Mouse (Mus musculus) urinary bladder, postnatal 14 days (tissue): ENCODE data around the gene Mapk10.
A peak's percentile ranks its signal among the peaks of the same experiment; 100 is the strongest.

Experiments used
- DNase-seq: peaks from one replicate; pipeline ENCODE4 v3.0.0; 2021; ENCODE audit warnings: low spot score

Mapk10 gene

GRCm38 (mm10) chr5:103211101-103211848 is at the start of gene Mapk10:
Gene Mapk10 (minus strand): TSS chr5:103211334.
- peak; percentile 35 for DNase-seq

- no peak for DNase-seq
Measured at GRCm38 (mm10) chr5:103256144-103256543, 45.0 kb upstream of the Mapk10 start.

GRCm38 (mm10) chr5:103242430-103242829 is 31.3 kb upstream of the Mapk10 start:
- DNase-seq, result no peak

GRCm38 (mm10) chr5:103231822-103232221 is 20.7 kb upstream of the Mapk10 start:
- peak; percentile 9 for DNase-seq

GRCm38 (mm10) chr5:103230334-103230733 is 19.2 kb upstream of the Mapk10 start:
- DNase-seq, result no peak

- DNase-seq, result no peak
Measured at GRCm38 (mm10) chr5:103229321-103229720, 18.2 kb upstream of the Mapk10 start.

GRCm38 (mm10) chr5:103221997-103222396 is 10.9 kb upstream of the Mapk10 start:
- DNase-seq, result no peak

GRCm38 (mm10) chr5:103210644-103211043 is 490 bp downstream of the Mapk10 start:
- no peak for DNase-seq

GRCm38 (mm10) chr5:103210018-103210417 is 1.1 kb downstream of the Mapk10 start:
- no peak for DNase-seq

GRCm38 (mm10) chr5:103209486-103209885 is 1.6 kb downstream of the Mapk10 start:
- no peak for DNase-seq

- DNase-seq, result no peak
Measured at GRCm38 (mm10) chr5:103208869-103209268, 2.3 kb downstream of the Mapk10 start.

- no peak for DNase-seq
Measured at GRCm38 (mm10) chr5:103208021-103208511, 3.1 kb downstream of the Mapk10 start.

GRCm38 (mm10) chr5:103197796-103198325 is 13.3 kb downstream of the Mapk10 start:
- DNase-seq, result no peak

GRCm38 (mm10) chr5:103194549-103194948 is 16.6 kb downstream of the Mapk10 start:
- no peak for DNase-seq

GRCm38 (mm10) chr5:103193700-103194099 is 17.4 kb downstream of the Mapk10 start:
- DNase-seq, result no peak

- no peak for DNase-seq
Measured at GRCm38 (mm10) chr5:103191577-103191976, 19.6 kb downstream of the Mapk10 start.

- DNase-seq, result no peak
Measured at GRCm38 (mm10) chr5:103184256-103184655, 26.9 kb downstream of the Mapk10 start.

- DNase-seq, result no peak
Measured at GRCm38 (mm10) chr5:103181622-103182021, 29.5 kb downstream of the Mapk10 start.

- no peak for DNase-seq
Measured at GRCm38 (mm10) chr5:103177010-103177409, 34.1 kb downstream of the Mapk10 start.

- DNase-seq, result no peak
Measured at GRCm38 (mm10) chr5:103175989-103176388, 35.1 kb downstream of the Mapk10 start.

GRCm38 (mm10) chr5:103174607-103175006 is 36.5 kb downstream of the Mapk10 start:
- no peak for DNase-seq

GRCm38 (mm10) chr5:103171207-103171606 is 39.9 kb downstream of the Mapk10 start:
- DNase-seq, result no peak

GRCm38 (mm10) chr5:103167371-103167770 is 43.8 kb downstream of the Mapk10 start:
- DNase-seq, result no peak

- no peak for DNase-seq
Measured at GRCm38 (mm10) chr5:103166755-103167154, 44.4 kb downstream of the Mapk10 start.
